Mouse (Mus musculus) hindbrain, embryonic 14.5 days (tissue): ENCODE measurements at regions not wholly inside any gene's neighbourhood (a gene's known extent, or its start where the extent isn't known, plus 50 kb on each side); places are given as distances from the start of the nearest gene placed in this dataset.

Experiments used
- ATAC-seq: fragments of 200-750 bp; cut with Nextera tagmentation; 2 replicates; pipeline ENCODE4 v1.8.0; 2017; ENCODE audit warnings: moderate number of reproducible peaks, mild to moderate bottlenecking, moderate TSS enrichment, moderate library complexity; ENCODE audit not compliant: low FRiP score
- DNase-seq: peaks from one replicate; pipeline ENCODE4 v3.0.0-alpha.2; 2015; ENCODE audit warnings: low spot score
- H3K27ac ChIP-seq: fragments of 300-500 bp; sonication (generic); 2 replicates; pipeline ENCODE4 v1.5.1; 2014; ENCODE audit warnings: mild to moderate bottlenecking, moderate library complexity
- H3K27me3 ChIP-seq: fragments of 300-500 bp; sonication (generic); 2 replicates; pipeline ENCODE4 v1.6.1; 2014; ENCODE audit warnings: mild to moderate bottlenecking, low read length, mixed read lengths; ENCODE audit not compliant: control insufficient read depth, insufficient read depth
- H3K36me3 ChIP-seq: fragments of 300-500 bp; sonication (generic); replicated peaks from 2 replicates; pipeline ENCODE4 v1.6.1; 2014; ENCODE audit not compliant: control insufficient read depth, insufficient read depth
- H3K4me1 ChIP-seq: fragments of 300-500 bp; sonication (generic); replicated peaks from 2 replicates; pipeline ENCODE4 v1.6.1; 2014; ENCODE audit warnings: antibody characterized with exemption, low read length, mixed read lengths; ENCODE audit not compliant: control insufficient read depth, insufficient read depth
- H3K4me2 ChIP-seq: fragments of 300-500 bp; sonication (generic); replicated peaks from 2 replicates; pipeline ENCODE4 v1.6.1; 2014; ENCODE audit warnings: mild to moderate bottlenecking, moderate library complexity
- H3K4me3 ChIP-seq: fragments of 300-500 bp; sonication (generic); replicated peaks from 2 replicates; pipeline ENCODE4 v1.5.1; 2014; ENCODE audit warnings: mild to moderate bottlenecking, low read length
- H3K9ac ChIP-seq: fragments of 300-500 bp; sonication (generic); 2 replicates; pipeline ENCODE4 v1.6.1; 2014
- H3K9me3 ChIP-seq: fragments of 300-500 bp; sonication (generic); 2 replicates; pipeline ENCODE4 v1.6.1; 2016; ENCODE audit warnings: low read length; ENCODE audit not compliant: control insufficient read depth
- WGBS: fragments of 180-500 bp; shearing (Covaris S2); extraction: QIAGEN DNeasy Blood & Tissue Kit; methylation state at CpG from one replicate; pipeline ENCODE4 v1.1.7; 2014; 5-methylcytosine and 5-hydroxymethylcytosine counted together

DNA sequence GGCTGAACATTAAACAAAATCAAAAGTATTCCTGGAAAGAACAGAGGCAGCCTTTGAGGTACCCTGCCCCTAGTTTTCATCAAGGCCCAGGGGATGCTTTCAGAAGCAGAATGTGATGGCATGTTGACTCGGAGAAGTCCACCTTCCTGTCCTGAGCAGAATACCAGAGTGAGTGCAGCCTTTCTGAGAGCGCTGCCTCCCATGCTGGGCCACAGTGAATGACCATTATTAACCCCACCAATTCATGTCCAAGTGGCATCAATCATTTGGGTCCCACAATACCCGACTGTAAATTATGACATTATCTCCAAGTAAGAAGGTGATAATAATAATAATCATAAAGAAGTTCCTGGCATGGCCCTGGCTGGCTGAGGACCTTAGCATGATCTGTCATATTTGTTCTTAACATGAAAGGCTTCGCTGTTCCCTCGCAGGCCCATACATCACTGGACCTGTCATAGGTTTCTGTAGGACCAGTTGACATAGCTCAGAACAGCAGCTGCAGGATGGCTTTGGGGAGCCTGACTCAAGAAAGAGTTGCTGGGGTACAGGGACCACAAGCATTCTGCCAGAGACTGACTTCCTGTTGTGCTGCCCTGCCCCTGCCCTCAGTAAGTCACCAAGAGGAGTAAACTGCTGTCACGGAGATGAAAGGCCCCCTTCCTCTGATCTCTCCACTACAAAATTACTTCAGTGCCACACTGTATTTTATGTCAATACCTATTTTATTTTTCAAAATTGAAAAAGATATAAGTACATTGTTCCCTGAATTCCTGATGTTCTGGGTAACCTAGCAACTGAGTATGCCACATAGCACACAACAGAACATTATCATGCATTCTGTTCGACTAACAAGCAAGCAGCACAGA is 176.6 kb downstream of the Tmem161b start:
- no peak overlapping the region for H3K4me3 ChIP-seq
- H3K9me3 ChIP-seq, result no peaks in the 10 kb centered on the region
- no peak overlapping the region for H3K4me2 ChIP-seq
- no peak overlapping the region for H3K9ac ChIP-seq
- no peaks in the 10 kb centered on the region for H3K27me3 ChIP-seq
- DNase-seq (peak; percentile 44), ATAC-seq (peak; percentile 88)
- H3K36me3 ChIP-seq, result no peaks in the 10 kb centered on the region
- WGBS, result 26% methylated on average over 7 of the region's 7 CpGs
- H3K27ac ChIP-seq, result peak overlapping the region; percentile 17
- peaks cover 21% of the 10 kb centered on the region for H3K4me1 ChIP-seq

DNA sequence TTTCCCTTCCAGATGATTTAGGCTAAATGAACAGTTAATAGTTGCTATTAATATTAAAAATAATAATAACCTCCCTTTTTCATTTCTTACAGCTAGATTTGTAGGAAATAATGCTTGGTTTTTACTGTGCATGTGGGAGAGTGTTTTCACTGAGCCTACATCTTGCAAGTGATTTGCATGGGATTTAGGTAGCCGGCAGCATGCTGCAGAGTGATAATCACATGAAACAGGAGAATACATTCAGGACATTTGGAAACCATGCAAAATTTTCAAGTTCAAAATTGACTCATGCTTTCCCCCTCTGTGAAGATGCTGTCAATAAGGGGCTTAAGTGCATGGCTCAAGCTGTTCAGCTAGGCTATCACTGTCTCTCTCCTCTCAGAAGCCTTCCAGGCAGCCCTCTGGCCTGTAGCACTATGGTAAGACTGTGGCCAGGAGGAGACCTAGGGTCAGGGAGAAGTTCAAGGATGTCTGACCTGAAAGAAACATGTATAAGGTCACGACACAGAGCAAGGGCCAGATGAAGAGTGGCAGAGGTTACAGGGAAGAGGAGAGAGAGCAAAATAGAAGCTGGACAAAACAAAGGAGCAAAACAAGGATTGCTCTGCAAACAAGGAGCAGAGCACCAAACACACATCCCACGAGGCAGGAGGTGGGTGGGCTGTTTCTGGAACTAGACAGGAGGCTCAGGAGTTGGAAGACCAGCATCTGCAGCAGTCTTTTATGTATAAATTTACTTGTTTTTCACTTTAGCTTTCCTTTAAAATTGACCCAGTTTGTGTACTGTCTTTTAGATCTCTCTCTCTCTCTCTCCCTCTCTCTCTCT is 177.5 kb downstream of the Tmem161b start:
- ATAC-seq (peak; percentile 49), DNase-seq (peak; percentile 27)
- peaks cover 21% of the 10 kb centered on the region for H3K4me1 ChIP-seq
- no peak overlapping the region for H3K4me2 ChIP-seq
- no peaks in the 10 kb centered on the region for H3K27me3 ChIP-seq
- WGBS, result 16% methylated on average over 3 of the region's 3 CpGs
- no peak overlapping the region for H3K9ac ChIP-seq
- H3K9me3 ChIP-seq, result no peaks in the 10 kb centered on the region
- no peaks in the 10 kb centered on the region for H3K36me3 ChIP-seq
- peak overlapping the region; percentile 72 for H3K27ac ChIP-seq
- H3K4me3 ChIP-seq, result no peak overlapping the region

DNA sequence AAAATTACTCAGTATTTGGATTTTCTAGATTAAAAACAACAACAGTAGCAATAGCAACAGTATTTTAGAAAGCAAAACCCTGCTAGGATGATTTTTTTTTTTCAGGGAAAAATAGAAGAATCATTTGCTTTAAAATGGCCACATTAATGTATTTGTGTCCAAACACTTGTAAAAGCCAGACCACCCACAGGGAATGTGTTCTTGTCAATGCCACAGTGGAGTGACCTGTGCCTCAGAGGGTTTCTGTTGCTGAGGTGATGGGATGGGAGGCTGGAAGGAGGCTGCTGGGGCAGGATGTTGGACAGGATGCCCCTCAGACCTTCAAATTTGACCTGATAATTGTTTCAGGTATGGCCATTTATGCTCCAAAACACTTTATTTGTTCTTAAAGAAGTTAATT is 178.9 kb downstream of the Tmem161b start:
- no peak overlapping the region for H3K27ac ChIP-seq
- no peak for DNase-seq

DNA sequence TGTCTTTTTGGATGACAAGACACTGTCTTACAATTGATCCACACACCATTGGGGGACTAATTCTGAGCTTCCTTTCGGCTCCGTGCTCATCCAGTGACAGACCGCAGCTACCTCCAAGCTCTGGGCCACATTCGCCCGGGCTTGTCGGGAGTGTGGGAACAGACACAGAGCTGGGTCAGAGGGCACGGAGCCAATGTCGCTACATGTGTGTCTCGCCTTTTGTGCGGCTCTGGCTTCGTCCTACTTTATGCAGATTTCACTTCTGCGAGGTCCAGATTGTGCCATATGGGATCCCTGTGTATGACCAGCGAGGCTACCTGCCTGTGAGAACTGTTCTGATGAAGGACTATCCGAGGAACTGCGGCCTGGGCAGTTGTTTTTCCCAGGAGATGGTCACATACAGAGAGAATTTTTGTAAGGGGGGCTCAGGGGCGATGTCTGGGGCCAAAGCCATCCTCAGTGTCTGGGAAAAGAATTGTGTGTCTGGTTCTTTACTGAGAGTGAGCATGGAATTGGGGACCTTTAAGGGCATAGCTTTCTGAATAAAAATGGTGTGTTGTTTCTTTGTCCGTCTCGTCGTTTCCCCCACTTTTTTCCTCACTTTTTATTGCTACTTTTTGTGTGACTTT is 182.6 kb downstream of the Tmem161b start:
- Histone ChIP-seq H3K9ac (peak overlapping the region; percentile 50), H3K27me3 (no peaks in the 10 kb centered on the region), H3K4me3 (no peak overlapping the region), H3K4me1 (peaks cover 8% of the 10 kb centered on the region), H3K27ac (peak overlapping the region; percentile 72), H3K9me3 (no peaks in the 10 kb centered on the region), H3K36me3 (no peaks in the 10 kb centered on the region), H3K4me2 (peak overlapping the region; percentile 49)
- peak; percentile 66 for DNase-seq
- 18% methylated on average over 19 of the region's 19 CpGs for WGBS
- ATAC-seq, result peak; percentile 89

More for the DNA sequence above, 178.9 kb downstream of the Tmem161b start:
- ATAC-seq, result no peak
- Histone ChIP-seq H3K4me2 (no peak overlapping the region), H3K36me3 (no peaks in the 10 kb centered on the region), H3K27me3 (no peaks in the 10 kb centered on the region), H3K9me3 (no peaks in the 10 kb centered on the region), H3K9ac (no peak overlapping the region), H3K4me1 (peaks cover 21% of the 10 kb centered on the region), H3K4me3 (no peak overlapping the region)

DNA sequence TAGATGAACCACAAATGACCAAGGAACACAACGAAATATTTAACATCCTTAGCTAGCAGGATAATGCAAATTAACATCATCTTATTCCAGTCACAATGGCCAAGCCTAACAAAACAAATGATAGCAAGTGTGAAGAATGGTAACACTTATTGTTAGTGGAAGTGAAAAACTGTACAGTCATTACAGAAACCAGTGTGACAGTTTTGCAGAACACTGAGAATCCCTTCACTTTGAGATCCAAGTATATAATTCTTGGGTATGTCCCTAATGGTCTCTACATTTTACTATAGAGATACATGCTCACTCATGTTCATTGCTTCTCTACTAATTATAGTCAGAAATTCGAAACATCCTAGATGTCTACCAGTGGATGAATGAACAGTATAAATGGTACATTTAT is 212.3 kb downstream of the Tmem161b start:
- no peaks in the 10 kb centered on the region for H3K9me3 ChIP-seq
- H3K27me3 ChIP-seq, result no peaks in the 10 kb centered on the region
- H3K9ac ChIP-seq, result no peak overlapping the region
- no peak overlapping the region for H3K4me2 ChIP-seq
- 83% methylated on average over 2 of the region's 2 CpGs for whole genome bisulfite sequencing
- H3K4me1 ChIP-seq, result no peaks in the 10 kb centered on the region
- DNase-seq (no peak), ATAC-seq (no peak)
- no peak overlapping the region for H3K27ac ChIP-seq
- H3K4me3 ChIP-seq, result no peak overlapping the region
- H3K36me3 ChIP-seq, result no peaks in the 10 kb centered on the region

DNA sequence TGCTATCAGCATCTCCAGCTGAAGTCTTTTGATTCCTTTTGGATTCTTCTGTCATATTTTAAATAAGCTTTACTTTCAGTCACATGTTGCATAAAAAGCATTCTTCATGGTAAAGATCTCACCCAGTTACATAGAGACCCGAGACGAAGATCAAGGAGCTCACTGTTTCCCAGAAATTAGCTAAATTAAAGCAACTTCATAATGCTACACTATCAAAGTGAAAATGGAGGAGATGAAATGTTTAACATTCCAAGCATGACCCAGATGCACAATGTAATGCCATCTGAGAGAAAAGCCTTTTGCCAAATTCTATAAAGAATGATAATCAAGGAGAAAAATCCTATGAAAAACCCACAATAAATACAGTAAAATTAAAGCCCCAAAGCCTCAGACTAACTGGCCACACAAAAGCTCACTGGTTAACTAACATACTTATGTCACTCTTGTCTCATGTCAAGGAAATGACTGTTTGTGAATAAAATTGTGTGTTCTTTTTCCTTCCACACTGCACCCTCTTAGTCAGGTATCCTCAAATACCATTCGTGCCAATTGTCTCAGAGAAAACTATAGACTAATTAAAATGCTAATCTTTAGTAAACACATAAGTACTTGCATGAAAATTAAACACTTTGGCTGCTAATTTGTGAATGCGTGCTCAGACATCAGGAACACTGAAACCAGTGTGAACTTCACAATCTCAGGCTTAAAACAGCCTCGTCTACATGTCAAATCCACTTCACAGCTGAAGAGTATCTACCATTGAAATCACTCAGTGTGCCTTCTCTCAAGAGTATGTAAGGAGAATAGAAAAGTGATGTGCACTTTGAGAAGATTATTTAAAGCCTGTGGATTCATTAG is 215.7 kb downstream of the Tmem161b start:
- Histone ChIP-seq H3K36me3 (no peaks in the 10 kb centered on the region), H3K4me1 (no peaks in the 10 kb centered on the region), H3K9ac (no peak overlapping the region), H3K27ac (no peak overlapping the region), H3K4me2 (no peak overlapping the region), H3K9me3 (no peaks in the 10 kb centered on the region), H3K4me3 (no peak overlapping the region), H3K27me3 (no peaks in the 10 kb centered on the region)
- ATAC-seq, result no peak
- no peak for DNase-seq
- WGBS, result 68% methylated on average over 5 of the region's 5 CpGs

DNA sequence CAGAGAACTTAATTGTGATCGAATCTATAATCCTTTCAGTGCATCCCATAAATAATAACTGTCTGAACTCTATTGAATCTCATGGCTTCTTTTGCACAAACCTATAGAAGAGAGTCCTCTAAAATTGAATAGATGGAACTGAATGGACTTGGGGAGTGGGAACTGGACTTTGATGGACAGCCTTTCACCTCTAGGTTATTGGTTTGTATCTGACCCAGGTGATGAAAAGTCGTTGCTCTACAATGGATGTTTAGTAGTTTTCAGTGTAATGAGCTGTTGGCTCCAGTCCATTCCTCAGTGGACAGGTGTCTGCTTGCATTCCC is 216.3 kb downstream of the Tmem161b start:
- Histone ChIP-seq H3K9ac (no peak overlapping the region), H3K4me2 (no peak overlapping the region), H3K4me1 (no peaks in the 10 kb centered on the region), H3K4me3 (no peak overlapping the region), H3K36me3 (no peaks in the 10 kb centered on the region), H3K27me3 (no peaks in the 10 kb centered on the region), H3K9me3 (no peaks in the 10 kb centered on the region), H3K27ac (no peak overlapping the region)
- DNase-seq, result no peak
- no peak for ATAC-seq
- 70% methylated on average over 2 of the region's 2 CpGs for WGBS

DNA sequence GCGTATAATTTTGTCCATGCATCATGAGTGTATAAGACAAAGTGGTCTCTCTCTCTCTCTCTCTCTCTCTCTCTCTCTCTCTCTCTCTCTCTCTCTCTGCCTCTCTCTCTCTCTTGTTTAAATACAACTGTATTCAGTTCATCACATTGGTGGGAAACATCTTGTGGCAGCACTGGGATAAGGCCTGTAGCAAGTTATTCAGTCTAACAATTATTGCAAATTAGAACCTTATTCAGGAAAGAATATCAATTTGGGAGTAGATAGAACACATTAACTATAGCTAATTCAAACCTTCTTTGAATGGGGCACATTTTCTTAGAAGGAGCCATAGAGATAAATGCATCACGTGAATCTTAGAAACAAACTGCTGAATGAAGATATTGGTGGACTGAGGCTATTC is 226.4 kb downstream of the Tmem161b start:
- Histone ChIP-seq H3K4me2 (no peak overlapping the region), H3K27ac (peak overlapping the region; percentile 75), H3K9me3 (no peaks in the 10 kb centered on the region), H3K9ac (no peak overlapping the region), H3K36me3 (no peaks in the 10 kb centered on the region), H3K4me1 (no peaks in the 10 kb centered on the region), H3K27me3 (no peaks in the 10 kb centered on the region), H3K4me3 (no peak overlapping the region)
- ATAC-seq (peak; percentile 55; the same call in 1 of the 2 replicates), DNase-seq (peak; percentile 28)
- 41% methylated on average over 2 of the region's 2 CpGs for WGBS
